Mouse (Mus musculus): ENCODE results near the gene Tmem178.

The Tmem178 gene

GRCm38 (mm10) chr17:80982976-80983375 is 38.5 kb downstream of the Tmem178 start:
- DNase-seq (ENCODE audit: extremely low read depth, low read depth, low spot score): no peak

GRCm38 (mm10) chr17:80991535-80992127 is 47.2 kb downstream of the Tmem178 start:
- DNase-seq (ENCODE audit: extremely low read depth, low read depth, low spot score): no peak

GRCm38 (mm10) chr17:80997226-80997625 is 52.8 kb downstream of the Tmem178 start:
- DNase-seq (ENCODE audit: extremely low read depth, low read depth, low spot score): no peak

GRCm38 (mm10) chr17:80998958-80999357 is 54.5 kb downstream of the Tmem178 start:
- no peak for DNase-seq (ENCODE audit: extremely low read depth, low read depth, low spot score)

- no peak for DNase-seq (ENCODE audit: extremely low read depth, low read depth, low spot score)
Measured at GRCm38 (mm10) chr17:81001010-81001409, 56.6 kb downstream of the Tmem178 start.

GRCm38 (mm10) chr17:81001647-81002046 is 57.2 kb downstream of the Tmem178 start:
- DNase-seq (ENCODE audit: extremely low read depth, low read depth, low spot score): no peak

- no peak for DNase-seq (ENCODE audit: extremely low read depth, low read depth, low spot score)
Measured at GRCm38 (mm10) chr17:81002130-81002529, 57.7 kb downstream of the Tmem178 start.

- DNase-seq (ENCODE audit: extremely low read depth, low read depth, low spot score): no peak
Measured at GRCm38 (mm10) chr17:81004454-81004853, 60.0 kb downstream of the Tmem178 start.

- no peak for DNase-seq (ENCODE audit: extremely low read depth, low read depth, low spot score)
Measured at GRCm38 (mm10) chr17:81005292-81005691, 60.9 kb downstream of the Tmem178 start.

GRCm38 (mm10) chr17:81009112-81009511 is 64.7 kb downstream of the Tmem178 start:
- no peak for DNase-seq (ENCODE audit: extremely low read depth, low read depth, low spot score)

GRCm38 (mm10) chr17:81010199-81010598 is 65.8 kb downstream of the Tmem178 start:
- DNase-seq (ENCODE audit: extremely low read depth, low read depth, low spot score): no peak

GRCm38 (mm10) chr17:81010844-81011685 is 66.6 kb downstream of the Tmem178 start:
- DNase-seq (ENCODE audit: extremely low read depth, low read depth, low spot score): no peak

GRCm38 (mm10) chr17:81015814-81016447 is 71.5 kb downstream of the Tmem178 start:
- DNase-seq (ENCODE audit: extremely low read depth, low read depth, low spot score): no peak

- no peak for DNase-seq (ENCODE audit: extremely low read depth, low read depth, low spot score)
Measured at GRCm38 (mm10) chr17:81017132-81017531, 72.7 kb downstream of the Tmem178 start.

GRCm38 (mm10) chr17:81027331-81027730 is 82.9 kb downstream of the Tmem178 start:
- DNase-seq (ENCODE audit: extremely low read depth, low read depth, low spot score): no peak

GRCm38 (mm10) chr17:81031830-81032442 is 87.5 kb downstream of the Tmem178 start:
- no peak for DNase-seq (ENCODE audit: extremely low read depth, low read depth, low spot score)

GRCm38 (mm10) chr17:81032957-81033356 is 88.5 kb downstream of the Tmem178 start:
- DNase-seq (ENCODE audit: extremely low read depth, low read depth, low spot score): peak; percentile 14

- no peak for DNase-seq (ENCODE audit: extremely low read depth, low read depth, low spot score)
Measured at GRCm38 (mm10) chr17:81035354-81035753, 90.9 kb downstream of the Tmem178 start.

- DNase-seq (ENCODE audit: extremely low read depth, low read depth, low spot score): no peak
Measured at GRCm38 (mm10) chr17:81038707-81039408, 94.4 kb downstream of the Tmem178 start.

GRCm38 (mm10) chr17:81041662-81042061 is 97.2 kb downstream of the Tmem178 start:
- DNase-seq (ENCODE audit: extremely low read depth, low read depth, low spot score): no peak

- no peak for DNase-seq (ENCODE audit: extremely low read depth, low read depth, low spot score)
Measured at GRCm38 (mm10) chr17:81044356-81044755, 99.9 kb downstream of the Tmem178 start.
